Mouse (Mus musculus) heart, postnatal 36 days (tissue): ENCODE results near the gene Gm10428. TPM values are rescaled to one million over a fixed set of nuclear protein-coding genes. Genes with fewer than 3 reads are reported as not detected.
"Not testable (repeated sequence)": the region's sequence is repeated elsewhere in the genome, so short reads cannot be mapped to it uniquely, and the experiment has no call there.

Experiments
- DNase-seq, 2 experiments: peaks; one replicate each; pipeline ENCODE4 v3.0.0; 2021 to 2022
- intact Hi-C: fragments of 180-260 bp; cut with DNase I; formaldehyde crosslinking; loops from one replicate; pipeline ENCODE4 v1.15.1; 2025
- total RNA-seq, 2 experiments: library from RNA; stranded (reverse); gene quantifications; 2 replicates each; pipeline ENCODE4 v1.2.3; 2021

The Gm10428 gene
- not detected for total RNA-seq

DNA sequence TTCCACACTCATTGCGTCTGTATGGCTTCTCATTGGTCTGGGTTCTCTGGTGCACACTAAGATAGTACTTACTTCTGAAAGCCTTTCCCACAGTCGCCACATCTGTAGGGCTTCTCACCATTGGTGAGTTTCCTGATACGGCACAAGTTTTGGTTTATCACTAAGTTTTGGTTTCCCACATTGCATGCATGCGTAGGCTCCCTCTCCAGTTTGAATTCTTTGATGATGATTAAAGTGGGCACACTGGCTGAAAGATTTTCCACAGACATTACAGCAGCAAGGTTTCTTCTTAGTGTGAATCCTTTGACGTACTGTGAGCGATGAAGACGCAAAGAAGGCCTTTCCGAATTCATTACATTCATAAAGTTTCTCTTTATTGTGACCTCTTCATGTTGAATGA is at the start of gene Gm10428:
TSS of gene Gm10428 (plus strand) at position 321 of the 400 bp plus-strand sequence.
- intact Hi-C loops = no loop called here

DNA sequence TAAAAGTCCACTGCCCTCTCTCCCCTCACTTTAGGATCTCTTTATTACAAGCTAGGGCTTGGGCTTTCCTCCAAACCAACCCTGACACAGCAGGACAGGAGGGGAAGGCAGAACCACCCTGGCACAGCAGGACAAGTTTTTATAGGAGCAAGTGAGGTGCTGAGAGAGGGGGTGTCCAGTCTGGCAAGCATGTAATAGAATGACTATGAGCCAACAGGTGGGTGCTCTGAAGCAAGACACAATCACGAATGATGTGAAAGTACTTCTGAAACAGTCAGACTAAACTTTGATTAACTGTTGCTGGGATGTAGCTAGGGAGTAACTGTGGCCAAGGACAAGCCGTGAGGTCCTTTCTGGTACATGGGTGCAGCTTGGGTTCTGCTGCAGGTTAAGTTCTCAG is 46.8 kb upstream of the Gm10428 start:
- no peak for DNase-seq
- intact Hi-C loops = no loop called here

More for the DNA sequence above, at the start of gene Gm10428:
- no peak for DNase-seq

DNA sequence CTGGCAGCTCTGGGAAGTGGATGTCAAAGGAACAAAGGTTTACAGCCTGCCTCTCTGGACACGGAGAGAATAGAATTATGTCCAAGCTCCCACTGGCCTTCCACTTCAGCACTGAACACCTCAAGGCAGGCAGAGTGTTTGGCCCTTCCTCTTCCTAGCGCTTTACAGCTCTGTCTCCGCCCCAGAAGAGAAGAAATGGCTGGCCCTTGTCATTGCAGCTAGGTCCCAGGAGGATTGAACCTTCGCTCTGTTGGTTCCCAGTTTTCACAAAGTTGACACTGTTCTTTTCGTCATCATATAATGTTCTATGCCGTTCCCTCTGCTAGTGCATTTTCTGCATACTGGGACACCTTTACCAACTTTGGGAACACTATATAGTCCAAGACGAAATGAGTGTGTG is 44.6 kb upstream of the Gm10428 start:
- DNase-seq = no peak
- intact Hi-C loops = no loop called here

DNA sequence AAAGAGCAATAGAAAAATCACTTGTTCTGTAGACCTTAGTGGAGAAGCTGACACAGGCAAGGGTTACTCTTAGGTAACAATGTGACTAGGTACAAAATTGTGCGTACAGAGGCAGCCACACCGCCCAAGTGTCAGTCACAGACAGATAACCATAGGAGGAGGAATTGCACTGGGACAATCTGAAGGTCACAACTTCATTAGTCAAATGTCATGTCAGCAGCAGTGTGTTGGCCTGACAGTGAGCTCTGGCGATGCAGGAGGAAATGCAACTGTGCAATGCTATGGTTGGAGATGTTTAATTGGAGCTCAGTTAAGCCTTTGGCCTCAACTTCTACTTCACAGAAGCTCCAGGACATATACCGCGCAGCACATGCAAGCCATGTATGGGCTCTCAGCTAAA is 42.2 kb upstream of the Gm10428 start:
- intact Hi-C loops = no loop called here
- no peak for DNase-seq

DNA sequence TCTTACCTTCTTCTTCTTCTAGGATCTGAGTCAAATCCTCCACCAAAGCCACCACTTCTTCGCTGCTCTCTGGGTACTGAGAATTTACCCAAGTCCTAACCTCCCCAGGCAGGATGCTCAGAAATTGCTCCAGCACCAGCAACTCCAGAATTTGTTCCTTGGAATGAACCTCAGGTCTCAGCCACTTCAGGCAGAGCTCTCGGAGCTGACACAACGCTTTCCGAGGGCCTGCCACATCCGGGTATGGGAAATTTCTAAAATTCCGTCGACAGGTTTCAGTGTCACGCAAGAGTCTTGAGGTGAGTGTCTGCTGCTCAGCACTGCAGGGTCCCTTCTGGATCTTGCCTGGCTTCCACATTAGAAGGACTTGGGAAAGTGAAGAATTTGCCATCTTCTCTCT is 24.6 kb upstream of the Gm10428 start:
- intact Hi-C loops = no loop called here
- DNase-seq = no peak

DNA sequence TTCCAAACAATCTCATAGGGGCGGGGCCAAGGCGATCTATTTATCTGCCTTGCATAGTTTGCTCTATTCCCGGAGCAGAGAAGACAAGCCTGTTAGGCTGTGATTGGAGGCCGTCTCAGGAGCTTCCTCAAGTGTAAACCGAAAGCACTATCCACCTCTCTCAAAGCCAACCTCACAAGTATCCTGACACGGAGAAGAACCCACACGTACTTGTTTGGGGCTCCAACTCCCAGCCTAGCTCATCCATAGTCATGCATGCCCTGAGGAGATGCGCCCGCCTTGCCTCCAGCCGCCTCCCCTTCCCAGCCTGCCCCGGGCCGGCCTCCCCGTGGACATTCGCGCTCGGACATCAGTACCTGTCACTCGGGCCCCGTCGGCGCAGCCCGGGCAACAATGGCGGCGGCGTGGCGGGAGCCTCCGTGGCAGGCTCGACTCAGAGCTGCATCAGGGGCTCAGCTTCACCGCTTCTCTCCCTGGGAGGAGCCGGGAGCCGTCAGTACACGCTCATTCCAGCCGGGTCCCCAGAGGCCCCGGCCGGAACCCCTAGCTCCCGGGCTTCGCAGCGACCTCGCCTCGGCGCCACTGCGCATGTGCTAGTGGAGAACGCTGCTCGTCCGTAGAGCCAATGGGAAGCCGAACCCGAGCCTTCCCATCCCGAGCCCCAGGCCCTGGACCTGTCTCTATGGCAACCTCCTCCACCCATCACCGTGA is 21.4 kb upstream of the Gm10428 start, which contains the start of gene Zfp287:
TSS of gene Zfp287 (minus strand) at position 595 of the 711 bp plus-strand sequence.
- peak; percentile 83 to 88 for DNase-seq
- intact Hi-C loops = no loop called here

DNA sequence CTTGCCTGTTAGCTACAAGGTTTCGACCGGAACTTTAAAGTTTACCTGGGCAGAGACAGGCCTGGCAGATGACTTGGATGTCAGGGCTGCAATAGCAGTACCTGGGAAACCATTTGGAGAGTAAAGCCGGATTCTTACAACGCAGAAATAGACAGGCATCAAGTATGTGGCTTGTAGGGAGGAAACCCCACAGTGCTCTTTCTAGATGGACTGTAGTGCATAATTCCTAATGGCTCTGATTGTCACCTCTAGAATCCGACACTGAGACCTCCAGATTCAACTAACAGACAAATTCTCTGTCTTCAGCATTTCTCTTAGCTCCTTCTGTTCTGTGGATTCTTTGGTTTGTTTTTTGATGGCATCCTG is 20.9 kb upstream of the Gm10428 start:
- intact Hi-C loops = no loop called here
- DNase-seq = no peak

DNA sequence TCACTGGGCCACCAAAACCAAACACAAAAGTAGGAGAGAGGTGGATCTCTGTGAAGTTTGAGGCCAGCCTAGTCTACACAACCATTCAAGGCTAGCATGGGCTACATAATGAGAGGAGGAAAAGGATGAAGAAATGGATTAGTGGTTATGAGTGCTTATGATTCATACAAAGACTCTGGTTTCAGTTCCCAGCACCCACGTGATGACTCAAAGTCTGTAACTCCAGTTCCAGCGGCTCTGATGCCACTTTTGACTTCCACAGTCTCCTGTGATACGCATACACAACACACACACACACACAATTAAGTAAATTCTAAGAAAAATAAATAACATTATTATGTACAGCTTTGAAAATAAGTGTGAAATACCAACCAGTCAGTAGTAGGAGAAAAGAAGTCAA is 20.2 kb upstream of the Gm10428 start:
- intact Hi-C loops = no loop called here
- no peak for DNase-seq

DNA sequence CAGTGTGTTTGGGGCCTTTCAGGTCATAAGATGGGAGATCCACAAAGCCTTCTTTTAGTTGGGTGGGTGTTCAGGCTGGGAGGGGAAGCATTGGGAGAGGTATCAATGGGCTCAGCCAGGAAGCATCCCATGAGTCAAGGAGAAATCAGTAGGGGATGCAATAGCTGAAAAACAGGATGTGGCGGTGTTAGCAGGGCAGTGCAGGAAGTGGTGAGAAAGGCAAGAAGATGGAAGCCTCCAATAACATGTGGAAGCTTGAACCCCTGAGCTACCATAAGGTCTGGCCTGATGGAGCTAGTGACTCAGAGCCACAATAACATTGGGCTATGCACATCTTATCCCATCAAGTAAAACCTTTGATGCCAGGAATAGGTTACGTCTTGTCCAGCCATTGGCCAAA is 11.7 kb upstream of the Gm10428 start:
- no peak for DNase-seq
- intact Hi-C loops = no loop called here

DNA sequence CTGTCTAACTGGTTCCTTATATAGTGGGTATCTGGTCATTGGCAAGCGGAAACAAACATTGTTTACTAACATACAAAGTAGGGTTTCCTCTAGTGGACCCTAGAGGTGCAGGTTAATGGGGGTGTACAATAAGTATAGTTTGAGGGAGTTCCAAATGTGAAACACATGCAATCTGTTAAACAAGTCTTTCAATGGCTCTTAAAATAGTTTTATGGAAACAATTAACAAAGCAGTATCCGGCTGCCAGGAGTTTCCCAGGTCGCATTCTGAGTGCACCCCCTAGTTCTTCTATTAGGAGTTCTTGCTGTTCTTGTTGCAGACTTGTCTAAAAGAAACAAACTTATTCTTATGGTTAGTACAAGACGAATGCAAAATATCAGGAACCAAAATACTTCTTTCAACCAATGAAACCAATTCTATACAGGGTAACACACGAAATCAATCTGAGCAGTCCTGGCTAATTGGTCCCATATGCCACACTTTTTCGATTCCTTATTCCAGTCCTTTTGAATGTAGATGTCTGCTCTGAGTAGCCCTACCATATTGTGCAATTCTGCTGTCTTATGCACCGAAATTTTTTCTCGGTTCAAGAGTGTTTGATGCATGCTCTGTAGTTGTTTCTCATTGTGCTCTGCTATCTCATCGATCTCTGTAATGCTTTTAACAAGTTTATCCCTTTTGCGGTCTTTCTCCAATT is 10.5 kb upstream of the Gm10428 start:
- no peak for DNase-seq
- intact Hi-C loops = no loop called here

DNA sequence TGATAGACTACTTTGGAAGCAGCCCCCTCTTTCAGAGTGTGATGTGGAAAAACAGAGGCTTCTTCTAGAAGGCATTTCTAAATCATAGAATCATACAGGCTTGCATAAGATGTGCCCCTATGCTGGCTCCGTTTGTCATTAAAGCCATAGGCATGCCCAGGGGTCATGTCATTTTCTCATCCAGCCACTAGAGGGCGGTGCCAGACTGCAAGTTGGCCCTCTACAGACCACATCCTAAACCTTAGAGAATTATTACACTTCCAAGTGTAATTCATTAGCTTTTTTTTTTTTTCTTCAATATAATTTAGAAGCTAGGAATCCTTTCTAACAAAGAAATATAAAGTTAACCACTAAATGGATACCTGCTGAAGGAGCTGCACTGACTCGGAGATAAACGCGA is 8.8 kb upstream of the Gm10428 start:
- intact Hi-C loops = no loop called here

DNA sequence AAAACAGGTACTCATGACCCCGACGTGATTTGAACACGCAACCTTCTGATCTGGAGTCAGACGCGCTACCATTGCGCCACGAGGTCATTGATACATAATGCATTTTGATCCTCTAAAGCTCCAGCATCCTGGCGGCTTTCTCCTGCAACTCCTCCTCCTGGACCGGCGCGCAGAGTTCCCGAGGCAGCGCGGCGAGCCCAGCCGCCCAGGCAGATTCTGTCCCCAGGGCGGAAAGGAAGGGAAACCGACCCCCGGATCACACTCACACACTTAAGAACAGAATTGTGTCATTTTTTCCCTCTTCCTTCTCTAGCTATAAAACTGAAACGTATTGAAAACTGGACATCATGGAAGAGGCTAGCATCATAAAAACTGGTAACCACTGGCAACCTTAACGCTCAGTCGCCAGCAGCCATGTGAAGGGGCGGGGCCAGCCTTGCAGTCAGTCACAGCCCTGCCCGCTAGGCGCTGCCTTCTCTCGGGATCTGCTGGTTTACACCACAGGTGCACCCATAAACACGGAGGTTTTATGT is 6.8 kb upstream of the Gm10428 start:
- intact Hi-C loops = loop anchor here (5.0 kb wide), 1 partner anchor 426 kb away; no protein-coding TSS in a partner anchor
- DNase-seq = peak; percentile 62 to 70

More for the DNA sequence above, 8.8 kb upstream of the Gm10428 start:
- DNase-seq = peak; percentile 60 to 74

DNA sequence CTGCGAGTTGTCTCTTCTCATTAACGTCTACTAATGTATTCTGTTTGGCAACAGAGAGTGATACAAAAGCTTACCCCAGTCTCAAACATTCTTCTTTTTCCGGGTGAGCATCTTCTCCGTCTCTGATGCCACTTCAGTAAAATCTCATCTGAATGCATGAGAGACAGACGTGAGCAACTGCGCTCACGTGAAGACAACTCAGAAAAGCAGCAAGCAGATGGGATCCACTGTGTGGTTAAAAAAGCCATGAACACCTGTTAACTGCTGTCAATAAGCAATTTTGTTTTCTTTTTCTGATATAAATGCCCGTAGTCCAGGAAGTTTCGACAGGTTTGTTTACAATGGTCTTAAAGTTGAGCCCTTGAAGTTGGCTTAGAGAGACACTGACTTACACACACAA is 5.7 kb upstream of the Gm10428 start:
- no peak for DNase-seq
- intact Hi-C loops = loop anchor here (5.0 kb wide), 1 partner anchor 425 kb away; no protein-coding TSS in a partner anchor

DNA sequence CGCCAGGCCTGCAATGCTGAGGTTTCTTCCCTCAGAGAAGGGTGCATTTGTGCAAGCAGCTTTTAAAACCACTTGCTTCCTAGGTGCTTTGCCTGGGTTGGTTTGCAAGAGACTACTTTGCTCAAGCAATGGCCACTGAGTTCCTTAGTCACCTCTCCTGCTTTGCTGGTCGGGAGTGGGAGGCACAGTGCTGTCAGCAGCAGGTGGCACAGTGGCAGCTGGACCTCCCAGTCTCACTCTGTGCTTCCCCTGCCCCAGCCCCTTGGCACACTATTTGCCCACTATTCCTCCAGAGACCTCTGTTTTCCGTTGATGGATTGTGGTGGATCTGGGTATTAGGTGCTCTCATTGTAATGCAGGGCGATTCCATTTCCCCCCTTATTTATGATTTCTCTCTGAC is 4.8 kb upstream of the Gm10428 start:
- intact Hi-C loops = loop anchor here (5.0 kb wide), 1 partner anchor 424 kb away; no protein-coding TSS in a partner anchor
- DNase-seq = no peak

DNA sequence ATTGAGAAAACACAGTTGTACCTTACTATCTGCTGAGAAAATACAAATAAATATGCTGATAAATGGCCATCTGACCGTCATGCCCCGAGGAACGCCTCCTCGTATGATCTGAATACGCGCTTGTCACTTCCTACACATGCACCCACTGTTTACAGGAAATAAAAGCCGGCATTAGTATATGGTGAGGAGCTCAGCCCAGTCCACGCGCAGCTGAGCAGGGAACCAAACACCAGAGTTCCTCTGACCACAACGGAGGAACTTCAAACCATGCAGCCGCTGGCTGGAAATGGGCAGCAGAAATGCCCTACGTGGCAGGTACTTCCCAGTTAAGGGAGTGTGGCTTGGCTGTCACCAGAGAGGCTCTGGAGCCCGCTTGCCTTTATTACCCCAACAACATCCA is 3.5 kb upstream of the Gm10428 start:
- intact Hi-C loops = loop anchor here (5.0 kb wide), 1 partner anchor 423 kb away; no protein-coding TSS in a partner anchor

DNA sequence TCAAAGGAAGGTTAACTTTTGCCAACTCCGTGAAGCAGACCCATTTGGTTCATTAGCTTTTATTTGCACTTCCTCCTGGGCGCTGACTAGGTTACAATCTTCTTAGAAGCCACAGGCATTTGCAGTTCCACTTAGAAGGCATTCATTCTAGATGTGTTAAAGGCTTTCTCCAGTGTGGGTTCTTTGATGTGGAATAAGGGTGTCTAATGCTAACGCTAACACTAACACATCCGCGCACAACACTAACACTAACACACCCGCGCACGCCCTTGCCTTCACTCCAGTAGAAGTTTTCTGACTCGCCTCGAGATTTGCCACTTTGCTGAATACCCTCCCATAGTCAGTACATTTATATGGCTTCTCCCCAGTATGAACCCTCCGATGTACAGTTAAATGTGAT is 709 bp upstream of the Gm10428 start:
- DNase-seq = no peak
- intact Hi-C loops = no loop called here

More for the DNA sequence above, 3.5 kb upstream of the Gm10428 start:
- DNase-seq = not testable (repeated sequence)

DNA sequence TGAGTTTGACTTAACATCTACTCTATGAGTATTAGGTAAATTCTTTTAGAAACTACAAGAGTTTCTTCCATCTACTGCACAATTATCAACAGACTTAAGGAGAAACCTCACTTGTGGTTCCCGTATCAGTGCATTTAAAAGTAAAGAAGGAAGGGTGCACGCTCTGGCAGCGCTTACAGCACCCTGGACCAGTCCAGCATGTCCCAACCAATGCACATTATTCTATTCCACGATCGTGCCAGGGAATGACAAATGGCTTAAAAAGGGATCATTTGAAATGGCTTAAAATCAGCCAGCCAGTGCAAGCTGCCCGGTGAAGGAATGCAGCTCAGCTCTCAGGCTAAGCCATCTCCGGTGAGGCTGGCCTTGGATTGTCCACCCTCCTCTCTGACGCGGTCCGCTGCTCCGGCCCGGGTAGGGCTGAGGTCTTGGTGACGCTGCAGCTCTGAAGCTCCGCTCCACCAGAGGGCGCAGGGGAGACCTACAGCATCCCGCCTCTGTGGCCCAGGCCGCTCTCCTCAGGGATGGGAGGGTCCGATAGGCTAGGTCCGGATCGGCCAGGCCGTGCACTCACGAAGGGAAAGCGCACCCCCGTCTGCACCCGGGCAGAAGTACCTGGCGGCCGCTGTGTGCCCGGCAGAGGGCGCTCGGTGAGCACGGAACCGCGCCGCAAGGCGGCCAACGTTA is 3.7 kb downstream of the Gm10428 start:
- DNase-seq = peak; percentile 93 to 96

DNA sequence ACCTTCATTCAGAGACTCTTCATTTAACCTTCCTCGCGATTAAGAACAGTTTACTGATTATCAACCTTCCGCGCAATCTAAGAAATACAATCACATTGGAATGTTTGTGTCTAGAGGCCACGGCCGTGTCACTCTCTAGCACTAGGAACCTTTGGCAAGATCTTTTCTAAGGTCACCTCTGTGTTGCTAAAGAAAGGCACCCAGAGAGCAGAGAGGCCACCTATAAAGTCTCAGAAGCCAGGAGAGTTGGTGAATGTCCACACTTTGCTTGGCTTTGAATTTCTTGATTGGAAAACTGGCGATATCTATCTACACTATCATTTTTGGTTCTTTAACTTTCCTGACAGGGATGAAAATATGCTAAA is 4.2 kb downstream of the Gm10428 start:
- DNase-seq = no peak
- intact Hi-C loops = loop anchor here (2.0 to 5.0 kb wide), 2 partner anchors 52 to 375 kb away; no protein-coding TSS in a partner anchor

More for the DNA sequence above, 3.7 kb downstream of the Gm10428 start:
- intact Hi-C loops = loop anchor here (1.0 to 5.0 kb wide), 3 partner anchors 52 to 376 kb away; no protein-coding TSS in a partner anchor

DNA sequence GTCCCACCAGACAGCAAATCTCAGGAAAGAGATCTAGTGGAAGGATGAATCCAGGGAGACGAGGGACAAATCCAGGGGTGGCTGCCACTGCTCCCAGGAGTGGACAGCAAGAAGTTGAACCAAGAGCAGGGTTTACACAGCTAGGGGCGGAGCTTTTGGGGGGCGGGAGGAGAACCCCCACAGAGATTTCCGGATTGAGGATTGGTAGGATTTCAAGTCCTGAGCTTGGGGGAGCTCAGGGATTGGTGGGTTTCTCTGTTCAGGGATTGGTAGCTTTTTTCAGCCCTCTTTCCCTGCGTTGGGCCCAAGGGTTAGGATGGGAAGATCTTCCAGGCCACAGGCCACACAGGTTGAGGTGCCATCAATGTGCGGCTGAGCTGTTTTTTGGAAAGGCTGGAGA is 5.0 kb downstream of the Gm10428 start:
- intact Hi-C loops = loop anchor here (2.0 to 5.0 kb wide), 2 partner anchors 51 to 374 kb away; no protein-coding TSS in a partner anchor
- no peak for DNase-seq

DNA sequence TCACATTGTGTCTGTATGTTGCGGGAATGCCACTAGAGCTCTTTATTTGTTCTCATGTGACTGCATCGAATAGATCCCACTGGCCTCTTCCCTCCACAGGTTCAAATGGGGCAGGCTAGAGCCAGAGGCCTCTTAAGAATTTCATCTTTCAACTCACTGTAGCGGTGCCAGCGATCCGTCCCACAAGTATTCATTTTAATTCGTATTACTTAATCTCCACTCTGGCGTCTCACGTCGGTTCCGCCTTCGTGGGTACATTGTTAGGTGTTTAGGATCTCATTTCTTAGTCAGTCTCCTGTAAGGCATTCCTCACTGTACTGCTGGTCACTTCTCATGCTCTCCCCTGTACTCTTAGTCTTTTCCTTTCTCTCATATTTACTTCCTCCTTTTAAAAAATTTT is 5.6 kb downstream of the Gm10428 start:
- intact Hi-C loops = loop anchor here (5.0 kb wide), 1 partner anchor 374 kb away; no protein-coding TSS in a partner anchor
- no peak for DNase-seq
